Mouse (Mus musculus) neural tube, postnatal 0 days (tissue): ENCODE results near the gene Sdhc. TPM values are rescaled to one million over a fixed set of nuclear protein-coding genes. Genes with fewer than 3 reads are reported as not detected.

Source experiments
- microRNA-seq: library from miRNA; unstranded; fragments of <30 nt; microRNA quantifications from one replicate; pipeline ENCODE4, GENCODE M21; 2016
- polyA plus RNA-seq: library from polyadenylated mRNA; unstranded; fragments of >200 nt; fragmentation: Nextera tagmentation; extraction: Ambion mirVana; gene quantifications from 2 replicates; pipeline ENCODE4 v1.2.1, GENCODE M21; 2015

Sdhc gene
- 300 and 349 TPM in 2 replicates for polyA plus RNA-seq

GRCm38 (mm10) chr1:171149974-171150760, at the start of gene Sdhc, which contains the start of gene Mpz:
Gene Sdhc, minus strand, starts transcription at chr1:171150603.
Gene Mpz, plus strand, starts transcription at chr1:171150711.

GRCm38 (mm10) chr1:171195887-171196397, 45.5 kb upstream of the Sdhc start, which contains the start of gene Pcp4l1:
Gene Pcp4l1, minus strand, starts transcription at chr1:171196268.

GRCm38 (mm10) chr1:171113873-171114299, 36.5 kb downstream of the Sdhc start, which contains the start of gene Cfap126:
Gene Cfap126, plus strand, starts transcription at chr1:171113918.

Small RNA genes within 50 kb of the gene (microRNA-seq; reads per million reads assigned to microRNA genes)
- not detected for gene Gm27844

Other genes with a start within 250 kb of the Sdhc start
- gene Fcrlb, start 237.7 kb downstream of the Sdhc start, polyA plus RNA-seq: 2.1 and 2.8 TPM in 2 replicates
- 0.37 TPM in 1 of 2 replicates, not detected in the other for gene Fcrla, start 223.0 kb downstream of the Sdhc start, polyA plus RNA-seq
- 4.1 and 4.5 TPM in 2 replicates for gene Fcgr2b, start 174.1 kb downstream of the Sdhc start, polyA plus RNA-seq
- gene Fcgr4, start 131.7 kb downstream of the Sdhc start, polyA plus RNA-seq: 0.28 and 0.66 TPM in 2 replicates
- 20.3 and 21.7 TPM in 2 replicates for gene Fcgr3, start 85.7 kb downstream of the Sdhc start, polyA plus RNA-seq
- 6.6 and 6.9 TPM in 2 replicates for gene Cfap126, start 36.7 kb downstream of the Sdhc start, polyA plus RNA-seq
- gene Mpz, start 108 bp upstream of the Sdhc start, polyA plus RNA-seq: 97.3 and 99.7 TPM in 2 replicates
- gene Pcp4l1, start 45.7 kb upstream of the Sdhc start, polyA plus RNA-seq: 86.8 and 98.4 TPM in 2 replicates
- gene Nr1i3, start 63.4 kb upstream of the Sdhc start, polyA plus RNA-seq: 0.27 and 0.43 TPM in 2 replicates
- 43.0 and 46.0 TPM in 2 replicates for gene Tomm40l, start 71.9 kb upstream of the Sdhc start, polyA plus RNA-seq
- gene Apoa2, start 74.5 kb upstream of the Sdhc start, polyA plus RNA-seq: 9.6 and 16.3 TPM in 2 replicates
- 44.9 and 51.8 TPM in 2 replicates for gene Fcer1g, start 83.8 kb upstream of the Sdhc start, polyA plus RNA-seq
- 3.0 and 4.5 TPM in 2 replicates for gene Adamts4, start 99.8 kb upstream of the Sdhc start, polyA plus RNA-seq
- 292 and 295 TPM in 2 replicates for gene Ndufs2, start 100.8 kb upstream of the Sdhc start, polyA plus RNA-seq
- gene B4galt3, start 119.7 kb upstream of the Sdhc start, polyA plus RNA-seq: 73.7 and 82.5 TPM in 2 replicates
- gene Ppox, start 130.6 kb upstream of the Sdhc start, polyA plus RNA-seq: 27.3 and 34.9 TPM in 2 replicates
- 66.3 and 73.0 TPM in 2 replicates for gene Usp21, start 137.4 kb upstream of the Sdhc start, polyA plus RNA-seq
- 136 and 151 TPM in 2 replicates for gene Ufc1, start 144.4 kb upstream of the Sdhc start, polyA plus RNA-seq
- 36.3 and 36.4 TPM in 2 replicates for gene Dedd, start 178.5 kb upstream of the Sdhc start, polyA plus RNA-seq
- gene Nit1, start 195.0 kb upstream of the Sdhc start, polyA plus RNA-seq: 43.7 and 47.7 TPM in 2 replicates
- gene Pfdn2, start 195.1 kb upstream of the Sdhc start, polyA plus RNA-seq: 137 and 153 TPM in 2 replicates
- 6.6 and 7.4 TPM in 2 replicates for gene Klhdc9, start 210.2 kb upstream of the Sdhc start, polyA plus RNA-seq
- 5.5 and 6.8 TPM in 2 replicates for gene Nectin4, start 219.5 kb upstream of the Sdhc start, polyA plus RNA-seq
- gene Arhgap30, start 238.4 kb upstream of the Sdhc start, polyA plus RNA-seq: 0.90 and 0.92 TPM in 2 replicates